Mouse (Mus musculus) testis, postnatal 14 days (tissue): ENCODE measurements around the gene Tmprss3.
A peak's percentile ranks its signal among the peaks of the same experiment; 100 is the strongest.

ENCODE experiments used
- DNase-seq: peaks from one replicate; pipeline ENCODE4 v3.0.0; 2021; ENCODE audit warnings: low spot score

Tmprss3 gene

GRCm38 (mm10) chr17:31198877-31199276 lies at the start of gene Tmprss3:
Gene Tmprss3 (minus strand): TSS chr17:31198977.
- no peak for DNase-seq

GRCm38 (mm10) chr17:31247144-31247543 lies 48.4 kb upstream of the Tmprss3 start:
- no peak for DNase-seq

GRCm38 (mm10) chr17:31245321-31245720 lies 46.5 kb upstream of the Tmprss3 start:
- no peak for DNase-seq

- no peak for DNase-seq
Observed at GRCm38 (mm10) chr17:31242764-31243163, 44.0 kb upstream of the Tmprss3 start.

- no peak for DNase-seq
Observed at GRCm38 (mm10) chr17:31241156-31241555, 42.4 kb upstream of the Tmprss3 start.

- no peak for DNase-seq
Observed at GRCm38 (mm10) chr17:31238234-31239020, 39.6 kb upstream of the Tmprss3 start.

GRCm38 (mm10) chr17:31235915-31236314 lies 37.1 kb upstream of the Tmprss3 start:
- no peak for DNase-seq

GRCm38 (mm10) chr17:31232251-31233010 lies 33.7 kb upstream of the Tmprss3 start:
- DNase-seq, result peak; percentile 70

- no peak for DNase-seq
Observed at GRCm38 (mm10) chr17:31231780-31232179, 33.0 kb upstream of the Tmprss3 start.

- no peak for DNase-seq
Observed at GRCm38 (mm10) chr17:31226931-31227330, 28.2 kb upstream of the Tmprss3 start.

GRCm38 (mm10) chr17:31226368-31226767 lies 27.6 kb upstream of the Tmprss3 start:
- no peak for DNase-seq

GRCm38 (mm10) chr17:31224591-31224990 lies 25.8 kb upstream of the Tmprss3 start:
- no peak for DNase-seq

- no peak for DNase-seq
Observed at GRCm38 (mm10) chr17:31223835-31224234, 25.1 kb upstream of the Tmprss3 start.

- no peak for DNase-seq
Observed at GRCm38 (mm10) chr17:31222810-31223310, 24.1 kb upstream of the Tmprss3 start.

GRCm38 (mm10) chr17:31216068-31216955 lies 17.5 kb upstream of the Tmprss3 start:
- DNase-seq, result no peak

- no peak for DNase-seq
Observed at GRCm38 (mm10) chr17:31211881-31212280, 13.1 kb upstream of the Tmprss3 start.

GRCm38 (mm10) chr17:31210299-31210698 lies 11.5 kb upstream of the Tmprss3 start:
- no peak for DNase-seq

- DNase-seq, result no peak
Observed at GRCm38 (mm10) chr17:31209376-31209930, 10.7 kb upstream of the Tmprss3 start.

GRCm38 (mm10) chr17:31208654-31209053 lies 9.9 kb upstream of the Tmprss3 start:
- DNase-seq, result no peak

- DNase-seq, result peak; percentile 43
Observed at GRCm38 (mm10) chr17:31207771-31208334, 9.1 kb upstream of the Tmprss3 start, which contains the start of gene Ubash3a. Gene Ubash3a (plus strand): TSS chr17:31207873.

GRCm38 (mm10) chr17:31196283-31196682 lies 2.5 kb downstream of the Tmprss3 start:
- no peak for DNase-seq
